Mouse (Mus musculus) mouse trophoblast stem cell (cell line): ENCODE data around the gene Hsdl2.

ENCODE experiments used
- in situ Hi-C, 2 experiments: fragments of 300-500 bp; cut with MseI, MboI; formaldehyde crosslinking; loops; 2 replicates in 1 of 2; 3 replicates in 1 of 2; pipeline ENCODE4 v1.15.1; 2025

Hsdl2 gene

GRCm38 (mm10) chr4:59625676-59625997 is 44.3 kb downstream of the Hsdl2 start:
- in situ Hi-C loops: no loop called here

- in situ Hi-C loops: no loop called here
These were observed 44.9 kb downstream of the Hsdl2 start, which contains the start of gene E130308A19Rik for GRCm38 (mm10) chr4:59625998-59626910. E130308A19Rik (plus strand) TSS chr4:59626211.

GRCm38 (mm10) chr4:59628255-59628654 is 46.9 kb downstream of the Hsdl2 start:
- in situ Hi-C loops: no loop called here

- in situ Hi-C loops: no loop called here
These were observed 47.9 kb downstream of the Hsdl2 start for GRCm38 (mm10) chr4:59629076-59629874.

- in situ Hi-C loops: no loop called here
These were observed 48.8 kb downstream of the Hsdl2 start for GRCm38 (mm10) chr4:59630122-59630521.

- in situ Hi-C loops: no loop called here
These were observed 53.2 kb downstream of the Hsdl2 start for GRCm38 (mm10) chr4:59634532-59634931.

- in situ Hi-C loops: no loop called here
These were observed 57.8 kb downstream of the Hsdl2 start for GRCm38 (mm10) chr4:59639163-59639562.

- in situ Hi-C loops: no loop called here
These were observed 59.4 kb downstream of the Hsdl2 start for GRCm38 (mm10) chr4:59640720-59641119.

GRCm38 (mm10) chr4:59642039-59642438 is 60.7 kb downstream of the Hsdl2 start:
- in situ Hi-C loops: no loop called here

GRCm38 (mm10) chr4:59642657-59643056 is 61.3 kb downstream of the Hsdl2 start:
- in situ Hi-C loops: no loop called here

- in situ Hi-C loops: no loop called here
These were observed 63.1 kb downstream of the Hsdl2 start for GRCm38 (mm10) chr4:59644431-59644830.

GRCm38 (mm10) chr4:59644992-59645391 is 63.6 kb downstream of the Hsdl2 start:
- in situ Hi-C loops: no loop called here

- in situ Hi-C loops: no loop called here
These were observed 64.2 kb downstream of the Hsdl2 start for GRCm38 (mm10) chr4:59645610-59646009.

- in situ Hi-C loops: no loop called here
These were observed 64.8 kb downstream of the Hsdl2 start for GRCm38 (mm10) chr4:59646020-59646696.

GRCm38 (mm10) chr4:59649119-59649518 is 67.8 kb downstream of the Hsdl2 start:
- in situ Hi-C loops: no loop called here

GRCm38 (mm10) chr4:59652166-59652681 is 70.9 kb downstream of the Hsdl2 start:
- in situ Hi-C loops: no loop called here

- in situ Hi-C loops: no loop called here
These were observed 74.8 kb downstream of the Hsdl2 start for GRCm38 (mm10) chr4:59656061-59656642.

- in situ Hi-C loops: no loop called here
These were observed 80.8 kb downstream of the Hsdl2 start for GRCm38 (mm10) chr4:59662163-59662562.

- in situ Hi-C loops: no loop called here
These were observed 82.1 kb downstream of the Hsdl2 start for GRCm38 (mm10) chr4:59663451-59663850.

- in situ Hi-C loops: no loop called here
These were observed 85.4 kb downstream of the Hsdl2 start for GRCm38 (mm10) chr4:59666550-59667317.

- in situ Hi-C loops: no loop called here
These were observed 86.7 kb downstream of the Hsdl2 start for GRCm38 (mm10) chr4:59668050-59668449.
